Mouse (Mus musculus) neural tube, embryonic 12.5 days (tissue): ENCODE data around the gene Cdh12. TPM values are rescaled to one million over a fixed set of nuclear protein-coding genes. Genes with fewer than 3 reads are reported as not detected.
A peak's percentile ranks its signal among the peaks of the same experiment; 100 is the strongest.
"Not testable (repeated sequence)": the region's sequence is repeated elsewhere in the genome, so short reads cannot be mapped to it uniquely, and the experiment has no call there.

Experiments used
- ATAC-seq: fragments of 200-750 bp; cut with Nextera tagmentation; 2 replicates; pipeline ENCODE4 v1.8.0; 2017; ENCODE audit warnings: low read depth, mild to moderate bottlenecking, moderate TSS enrichment, moderate library complexity; ENCODE audit not compliant: low FRiP score
- H3K27ac ChIP-seq: fragments of 300-500 bp; sonication (generic); 2 replicates; pipeline ENCODE4 v1.5.1; 2016
- H3K27me3 ChIP-seq: fragments of 300-500 bp; sonication (generic); replicated peaks from 2 replicates; pipeline ENCODE4 v1.6.1; 2016; ENCODE audit warnings: mild to moderate bottlenecking
- H3K36me3 ChIP-seq: fragments of 300-500 bp; sonication (generic); 2 replicates; pipeline ENCODE4 v1.6.1; 2016; ENCODE audit warnings: mild to moderate bottlenecking
- H3K4me1 ChIP-seq: fragments of 300-500 bp; sonication (generic); 2 replicates; pipeline ENCODE4 v1.6.1; 2016
- H3K4me2 ChIP-seq: fragments of 300-500 bp; sonication (generic); replicated peaks from 2 replicates; pipeline ENCODE4 v1.6.1; 2016; ENCODE audit warnings: mild to moderate bottlenecking
- H3K4me3 ChIP-seq: fragments of 300-500 bp; sonication (generic); 2 replicates; pipeline ENCODE4 v1.5.1; 2016
- H3K9ac ChIP-seq: fragments of 300-500 bp; sonication (generic); 2 replicates; pipeline ENCODE4 v1.6.1; 2016; ENCODE audit warnings: mild to moderate bottlenecking
- H3K9me3 ChIP-seq: fragments of 300-500 bp; sonication (generic); 2 replicates; pipeline ENCODE4 v1.6.1; 2016; ENCODE audit warnings: mild to moderate bottlenecking
- WGBS: fragments of 180-500 bp; shearing (Covaris S2); methylation state at CpG from one replicate; pipeline ENCODE4 v1.1.7; 2016; 5-methylcytosine and 5-hydroxymethylcytosine counted together
- polyA plus RNA-seq: library from polyadenylated mRNA; unstranded; fragments of >200 nt; fragmentation: Nextera tagmentation; extraction: Ambion mirVana; gene quantifications from 2 replicates; pipeline ENCODE4 v1.2.1, GENCODE M21; 2016

Cdh12 gene
- polyA plus RNA-seq, result 2.1 and 2.5 TPM in 2 replicates

- Histone ChIP-seq H3K4me1 (no peaks in the 10 kb centered on the region), H3K9me3 (no peaks in the 10 kb centered on the region), H3K9ac (peak within 1 kb of the TSS; percentile 48), H3K27me3 (no peaks in the 10 kb centered on the region), H3K27ac (no peak within 1 kb of the TSS), H3K4me2 (peak within 1 kb of the TSS; percentile 68), H3K36me3 (no peaks in the 10 kb centered on the region), H3K4me3 (peak within 1 kb of the TSS; percentile 35)
- 12% methylated on average over 18 of the region's 18 CpGs for WGBS
- peak; percentile 86 for ATAC-seq
Observed at GRCm38 (mm10) chr15:20448861-20449663, at the start of gene Cdh12. TSS of gene Cdh12 (plus strand) at chr15:20449265.

- Histone ChIP-seq H3K27me3 (no peaks in the 10 kb centered on the region), H3K4me2 (no peak overlapping the region), H3K27ac (no peak overlapping the region), H3K9me3 (no peaks in the 10 kb centered on the region), H3K9ac (no peak overlapping the region), H3K4me3 (no peak overlapping the region), H3K36me3 (no peaks in the 10 kb centered on the region), H3K4me1 (no peaks in the 10 kb centered on the region)
- ATAC-seq, result no peak
- 54% methylated on average over 3 of the region's 3 CpGs for WGBS
Observed at GRCm38 (mm10) chr15:20403596-20403995, 45.5 kb upstream of the Cdh12 start.

DNA sequence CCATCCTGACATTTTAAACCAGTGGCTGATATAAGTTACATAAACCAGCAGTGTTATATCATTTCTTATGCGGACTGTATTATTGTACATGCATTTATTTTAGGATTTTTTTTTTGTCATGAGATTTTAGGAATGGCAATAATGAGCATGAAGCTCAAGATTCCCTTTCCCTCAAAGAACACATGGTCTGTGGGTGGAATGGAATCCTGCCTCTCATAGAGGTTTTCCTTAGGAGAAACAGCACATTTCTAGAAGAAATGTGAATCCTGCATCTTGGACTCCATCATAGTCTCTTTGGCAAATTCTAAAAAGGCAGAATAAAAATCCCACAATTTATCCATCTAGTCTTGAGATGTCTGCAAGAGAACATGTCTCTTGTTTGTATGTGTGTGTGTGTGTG, 35.7 kb upstream of the Cdh12 start:
- no peak overlapping the region for H3K4me2 ChIP-seq
- H3K4me1 ChIP-seq, result no peaks in the 10 kb centered on the region
- ATAC-seq, result no peak
- H3K27ac ChIP-seq, result no peak overlapping the region
- no peak overlapping the region for H3K9ac ChIP-seq
- no peak overlapping the region for H3K4me3 ChIP-seq
- no peaks in the 10 kb centered on the region for H3K27me3 ChIP-seq
- WGBS, result 94% methylated on average over 1 of the region's 1 CpGs
- H3K36me3 ChIP-seq, result no peaks in the 10 kb centered on the region
- no peaks in the 10 kb centered on the region for H3K9me3 ChIP-seq

GRCm38 (mm10) chr15:20436356-20436755, 12.7 kb upstream of the Cdh12 start:
- no peak overlapping the region for H3K9ac ChIP-seq
- no peak for ATAC-seq
- 52% methylated on average over 2 of the region's 2 CpGs for WGBS
- no peaks in the 10 kb centered on the region for H3K36me3 ChIP-seq
- H3K27me3 ChIP-seq, result no peaks in the 10 kb centered on the region
- H3K27ac ChIP-seq, result no peak overlapping the region
- no peaks in the 10 kb centered on the region for H3K9me3 ChIP-seq
- no peak overlapping the region for H3K4me3 ChIP-seq
- no peaks in the 10 kb centered on the region for H3K4me1 ChIP-seq
- H3K4me2 ChIP-seq, result no peak overlapping the region

- Histone ChIP-seq H3K4me1 (no peaks in the 10 kb centered on the region), H3K27me3 (no peaks in the 10 kb centered on the region), H3K9ac (no peak overlapping the region), H3K4me2 (no peak overlapping the region), H3K4me3 (no peak overlapping the region), H3K9me3 (no peaks in the 10 kb centered on the region), H3K36me3 (no peaks in the 10 kb centered on the region), H3K27ac (no peak overlapping the region)
- no peak for ATAC-seq
- 73% methylated on average over 5 of the region's 5 CpGs for WGBS
Observed at GRCm38 (mm10) chr15:20450558-20450957, 1.5 kb downstream of the Cdh12 start.

DNA sequence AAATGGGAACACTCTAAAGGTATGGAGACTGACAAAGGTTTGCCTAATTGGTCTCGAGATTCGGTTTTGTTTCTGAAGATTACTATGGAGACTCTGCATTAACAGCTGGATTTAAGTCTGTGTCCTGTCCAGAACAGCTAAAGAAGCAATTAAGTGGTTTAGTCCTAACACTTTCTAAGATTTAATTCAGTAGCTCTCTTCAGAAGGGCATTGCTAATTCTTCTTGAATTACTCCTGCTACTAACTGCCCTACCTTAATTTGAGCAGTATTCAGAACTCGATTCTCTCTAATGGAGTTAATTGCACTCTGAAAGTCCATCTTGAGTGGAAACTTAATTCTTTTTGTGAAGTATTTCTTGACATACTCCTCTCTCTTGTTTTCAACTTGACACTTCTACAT, 9.4 kb downstream of the Cdh12 start:
- no peak overlapping the region for H3K9ac ChIP-seq
- no peaks in the 10 kb centered on the region for H3K9me3 ChIP-seq
- H3K4me2 ChIP-seq, result no peak overlapping the region
- ATAC-seq, result no peak
- H3K36me3 ChIP-seq, result no peaks in the 10 kb centered on the region
- no peaks in the 10 kb centered on the region for H3K27me3 ChIP-seq
- no peak overlapping the region for H3K4me3 ChIP-seq
- H3K4me1 ChIP-seq, result no peaks in the 10 kb centered on the region
- 89% methylated on average over 3 of the region's 3 CpGs for WGBS
- no peak overlapping the region for H3K27ac ChIP-seq

DNA sequence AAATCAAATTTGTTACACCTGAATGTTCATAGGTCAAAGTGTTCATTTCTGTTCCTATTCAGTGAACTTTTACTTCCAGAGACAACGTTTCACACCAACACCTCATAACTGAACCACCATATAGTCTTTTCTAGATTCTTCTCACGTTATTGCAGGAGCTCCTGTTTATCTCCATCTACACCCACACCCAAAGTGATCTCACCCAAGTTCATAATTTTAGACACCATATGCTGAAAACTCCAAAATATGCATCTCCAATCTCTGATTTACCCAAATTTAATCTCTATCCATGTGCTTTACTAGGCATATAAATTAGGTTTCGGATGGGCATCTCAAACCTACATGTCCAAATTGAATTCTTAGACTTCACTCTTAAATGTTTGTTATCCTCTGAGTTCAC, 13.4 kb downstream of the Cdh12 start:
- no peaks in the 10 kb centered on the region for H3K36me3 ChIP-seq
- H3K4me3 ChIP-seq, result no peak overlapping the region
- H3K27ac ChIP-seq, result no peak overlapping the region
- no peaks in the 10 kb centered on the region for H3K9me3 ChIP-seq
- WGBS, result 85% methylated on average over 3 of the region's 3 CpGs
- ATAC-seq, result no peak
- no peaks in the 10 kb centered on the region for H3K4me1 ChIP-seq
- no peak overlapping the region for H3K4me2 ChIP-seq
- no peak overlapping the region for H3K9ac ChIP-seq
- no peaks in the 10 kb centered on the region for H3K27me3 ChIP-seq

DNA sequence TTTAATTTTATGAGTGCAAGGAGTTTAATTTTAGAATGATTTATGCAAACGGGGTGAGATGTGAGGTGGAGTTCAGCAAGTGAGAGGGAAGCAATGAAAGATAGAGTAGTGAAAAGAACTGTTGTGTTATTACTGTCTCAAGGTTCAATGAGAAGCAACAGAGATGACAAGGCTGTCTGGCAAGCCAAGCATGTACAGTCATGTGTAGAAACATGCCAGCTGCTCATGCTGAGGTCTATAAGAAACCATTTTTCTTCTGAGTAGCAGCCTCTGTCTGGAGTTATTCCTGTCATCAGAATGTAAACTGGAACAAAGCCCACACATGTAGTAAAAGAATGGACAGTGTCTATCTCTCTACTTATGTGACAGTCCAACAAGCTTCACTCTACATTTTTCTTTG, 14.5 kb downstream of the Cdh12 start:
- ATAC-seq, result no peak
- no peak overlapping the region for H3K4me3 ChIP-seq
- H3K4me1 ChIP-seq, result no peaks in the 10 kb centered on the region
- H3K9me3 ChIP-seq, result no peaks in the 10 kb centered on the region
- H3K27me3 ChIP-seq, result no peaks in the 10 kb centered on the region
- H3K36me3 ChIP-seq, result no peaks in the 10 kb centered on the region
- no peak overlapping the region for H3K4me2 ChIP-seq
- 81% methylated on average over 1 of the region's 1 CpGs for WGBS
- H3K9ac ChIP-seq, result no peak overlapping the region
- H3K27ac ChIP-seq, result no peak overlapping the region

DNA sequence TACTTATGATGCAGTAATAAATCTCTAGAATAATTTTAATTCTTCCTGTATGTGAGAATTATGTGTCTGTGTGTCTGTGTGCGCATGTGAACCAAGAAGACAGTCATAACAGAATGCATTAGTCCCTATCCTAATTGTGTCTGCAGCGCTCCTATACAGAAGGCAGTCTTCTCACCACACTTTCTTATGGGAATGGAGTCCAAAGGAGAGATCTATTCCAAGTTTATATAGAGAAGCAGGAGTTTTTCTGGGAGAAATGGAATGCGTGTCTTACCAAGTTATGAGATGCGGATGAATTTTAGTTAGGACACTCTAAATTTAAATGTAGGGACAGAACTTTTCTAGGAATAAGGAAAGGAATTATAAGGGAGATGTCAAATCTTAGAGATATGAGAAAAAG, 101.9 kb downstream of the Cdh12 start:
- Histone ChIP-seq H3K4me1 (no peaks in the 10 kb centered on the region), H3K4me2 (no peak overlapping the region), H3K27ac (no peak overlapping the region), H3K27me3 (no peaks in the 10 kb centered on the region), H3K4me3 (no peak overlapping the region), H3K36me3 (no peaks in the 10 kb centered on the region), H3K9me3 (no peaks in the 10 kb centered on the region), H3K9ac (no peak overlapping the region)
- 96% methylated on average over 4 of the region's 4 CpGs for WGBS
- no peak for ATAC-seq

GRCm38 (mm10) chr15:20571012-20571411, 121.9 kb downstream of the Cdh12 start:
- H3K4me1 ChIP-seq, result no peaks in the 10 kb centered on the region
- H3K4me3 ChIP-seq, result no peak overlapping the region
- 82% methylated on average over 4 of the region's 4 CpGs for WGBS
- H3K27me3 ChIP-seq, result no peaks in the 10 kb centered on the region
- ATAC-seq, result no peak
- no peaks in the 10 kb centered on the region for H3K36me3 ChIP-seq
- no peak overlapping the region for H3K27ac ChIP-seq
- H3K4me2 ChIP-seq, result no peak overlapping the region
- no peaks in the 10 kb centered on the region for H3K9me3 ChIP-seq
- H3K9ac ChIP-seq, result no peak overlapping the region

- WGBS, result 71% methylated on average over 5 of the region's 5 CpGs
- no peak; the same call in 1 of the 2 replicates for ATAC-seq
Observed at GRCm38 (mm10) chr15:20582567-20583075, 133.6 kb downstream of the Cdh12 start.

GRCm38 (mm10) chr15:20591599-20591998, 142.5 kb downstream of the Cdh12 start:
- H3K36me3 ChIP-seq, result no peaks in the 10 kb centered on the region
- ATAC-seq, result no peak
- no peaks in the 10 kb centered on the region for H3K27me3 ChIP-seq
- no peak overlapping the region for H3K4me2 ChIP-seq
- H3K27ac ChIP-seq, result no peak overlapping the region
- H3K4me1 ChIP-seq, result no peaks in the 10 kb centered on the region
- H3K9me3 ChIP-seq, result no peaks in the 10 kb centered on the region
- no peak overlapping the region for H3K9ac ChIP-seq
- WGBS, result 79% methylated on average over 5 of the region's 5 CpGs
- H3K4me3 ChIP-seq, result no peak overlapping the region

More at GRCm38 (mm10) chr15:20582567-20583075, 133.6 kb downstream of the Cdh12 start:
- H3K4me1 ChIP-seq, result no peaks in the 10 kb centered on the region
- H3K27me3 ChIP-seq, result no peaks in the 10 kb centered on the region
- H3K9ac ChIP-seq, result no peak overlapping the region
- no peak overlapping the region for H3K4me3 ChIP-seq
- H3K4me2 ChIP-seq, result no peak overlapping the region
- H3K9me3 ChIP-seq, result no peaks in the 10 kb centered on the region
- no peak overlapping the region for H3K27ac ChIP-seq
- no peaks in the 10 kb centered on the region for H3K36me3 ChIP-seq

GRCm38 (mm10) chr15:20605751-20606150, 156.7 kb downstream of the Cdh12 start:
- not testable (repeated sequence) for H3K27me3 ChIP-seq, ATAC-seq, H3K27ac ChIP-seq, H3K36me3 ChIP-seq, H3K9me3 ChIP-seq, H3K9ac ChIP-seq, H3K4me1 ChIP-seq, H3K4me2 ChIP-seq, H3K4me3 ChIP-seq
- 90% methylated on average over 3 of the region's 3 CpGs for WGBS
